Mouse (Mus musculus) Muller cell, postnatal 12 days (primary cell): Measurements from ENCODE around the gene 1700037C18Rik.
A peak's percentile ranks its signal among the peaks of the same experiment; 100 is the strongest.
"Not testable (repeated sequence)": the region's sequence is repeated elsewhere in the genome, so short reads cannot be mapped to it uniquely, and the experiment has no call there.

ENCODE experiments used
- DNase-seq: peaks from one replicate; pipeline ENCODE4 v3.0.0-alpha.2; 2015; ENCODE audit errors: inconsistent ontology term

Gene 1700037C18Rik

DNA sequence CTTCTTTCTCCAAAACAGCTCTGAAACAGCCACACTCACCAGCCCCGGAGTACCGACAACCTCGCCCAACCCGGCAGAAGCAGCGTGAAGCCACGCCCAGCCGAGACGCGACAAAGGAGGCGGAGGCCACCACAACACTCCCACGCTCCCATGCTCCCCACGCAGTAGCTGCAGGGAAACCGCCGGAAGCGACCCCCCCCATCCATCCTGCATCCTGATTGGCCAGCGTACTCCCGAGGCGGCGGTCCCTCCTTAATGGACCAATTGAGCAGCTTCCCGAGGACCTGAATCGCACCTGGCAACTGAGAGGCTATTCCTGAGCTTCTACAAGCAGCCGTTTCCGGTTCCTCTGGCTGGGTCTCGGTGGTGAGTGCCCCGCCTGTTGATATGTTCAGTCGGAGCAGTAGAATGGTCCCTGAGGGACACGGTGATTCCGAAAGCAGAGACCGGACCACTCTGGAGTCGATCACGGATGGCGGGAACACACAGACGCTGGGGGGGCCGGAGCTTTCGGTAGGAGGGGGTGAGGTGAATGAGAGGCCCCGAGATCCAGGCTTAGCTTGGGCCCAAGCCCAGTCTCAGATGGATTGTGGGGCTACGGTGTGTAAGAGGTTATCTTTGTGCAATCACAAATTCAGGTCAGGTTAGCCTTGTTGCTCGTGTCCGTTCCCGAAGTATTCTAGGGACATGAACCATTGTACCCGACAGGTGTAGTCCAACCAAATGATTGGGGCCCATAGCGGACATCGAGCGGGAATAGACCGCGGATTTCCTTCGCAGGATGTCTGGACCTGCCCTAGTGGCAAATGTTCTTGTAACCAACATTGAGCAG is 36.1 kb downstream of the 1700037C18Rik start, which contains the start of gene Naa60:
Gene Naa60 (plus strand): TSS at position 160 of the 832 bp plus-strand sequence.
- peak; percentile 98 for DNase-seq

DNA sequence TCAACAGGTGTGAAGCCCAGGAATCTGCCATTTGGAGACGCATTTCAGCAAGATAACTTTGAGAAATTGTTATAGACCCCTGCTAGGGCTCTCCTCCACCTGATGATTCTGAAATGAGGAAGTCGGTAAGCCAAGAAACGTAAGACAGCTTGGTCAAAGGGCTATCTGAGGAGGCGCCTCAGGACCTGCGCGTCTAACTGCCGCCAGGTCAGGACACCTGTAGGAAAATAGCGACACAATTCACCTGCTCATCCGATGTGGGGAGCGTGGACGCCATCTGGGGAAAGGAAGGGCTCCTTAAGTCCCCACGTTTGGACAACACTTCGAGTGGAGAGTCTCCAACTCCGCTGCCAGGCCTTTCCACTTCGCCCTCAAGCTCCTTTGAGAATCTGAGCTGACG is 36.7 kb downstream of the 1700037C18Rik start:
- DNase-seq: no peak

DNA sequence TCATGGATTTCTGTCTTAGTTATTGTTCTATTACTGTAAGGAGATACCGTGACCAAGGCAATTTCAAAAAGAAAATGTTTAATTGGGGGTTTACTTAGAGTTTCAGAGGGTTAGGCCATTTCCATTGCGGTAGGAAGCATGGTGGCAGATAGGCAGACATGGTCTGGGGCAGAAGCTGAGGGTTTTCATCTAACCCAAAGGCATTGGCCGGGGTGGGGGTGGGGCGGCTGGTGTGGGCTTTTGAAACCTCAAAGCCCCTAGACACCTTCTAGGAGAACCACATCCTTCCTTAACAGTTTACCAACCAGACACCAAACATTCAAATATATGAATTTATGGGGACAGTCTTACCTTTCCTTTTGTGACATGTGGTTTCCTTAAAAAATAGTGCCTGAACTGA is 49.2 kb downstream of the 1700037C18Rik start:
- no peak for DNase-seq

DNA sequence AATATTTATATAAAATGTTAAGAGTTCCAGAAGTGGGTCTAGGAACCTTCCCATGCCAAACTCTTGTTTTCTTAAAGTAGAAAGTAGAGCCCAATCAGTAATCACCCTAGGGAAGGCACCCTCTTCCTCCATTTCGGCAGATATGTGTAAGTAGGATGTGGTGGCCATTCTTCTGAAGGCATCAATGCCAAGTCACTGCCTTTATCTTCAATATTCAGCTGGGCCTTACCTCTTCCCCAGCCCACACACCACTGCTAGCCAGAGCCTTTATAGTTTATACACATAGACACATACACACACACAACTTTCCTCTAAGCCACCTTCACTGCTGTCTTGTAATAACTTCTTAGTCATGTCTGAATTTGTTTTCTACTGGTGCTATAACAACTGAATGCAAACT is 52.7 kb downstream of the 1700037C18Rik start:
- no peak for DNase-seq

DNA sequence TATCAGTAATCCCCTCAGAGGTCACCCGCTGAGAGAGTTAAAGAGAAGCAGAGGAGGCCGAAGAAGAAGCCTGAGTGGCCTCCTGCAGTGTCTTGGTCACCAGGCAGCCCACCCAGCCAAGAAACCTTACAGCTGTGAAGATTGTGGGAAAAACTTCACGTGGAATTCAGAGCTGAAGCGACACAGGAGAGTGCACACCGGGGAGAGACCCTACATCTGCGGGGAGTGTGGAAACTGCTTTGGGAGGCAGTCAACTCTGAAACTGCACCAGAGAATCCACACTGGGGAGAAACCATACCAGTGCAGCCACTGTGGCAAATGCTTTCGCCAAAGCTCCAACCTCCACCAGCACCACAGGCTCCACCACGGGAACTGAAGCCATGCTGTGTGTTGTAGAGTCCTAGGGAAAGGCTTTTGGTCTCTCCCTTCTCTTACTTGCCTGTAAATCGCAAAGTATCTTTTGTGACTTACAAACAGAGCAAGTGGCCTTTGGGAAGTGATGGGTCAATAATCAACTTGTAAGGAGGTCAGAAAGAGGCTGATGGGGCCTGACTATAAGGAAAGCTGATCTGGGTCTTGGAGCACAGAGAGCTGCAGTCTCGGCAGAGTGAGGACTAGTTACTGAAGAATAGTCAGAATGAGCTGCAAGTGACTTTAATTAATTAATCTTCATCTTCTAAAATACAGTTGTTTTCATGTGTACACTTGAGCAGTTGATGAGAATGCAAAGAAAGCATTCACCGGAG is 53.9 kb downstream of the 1700037C18Rik start:
- DNase-seq: no peak

DNA sequence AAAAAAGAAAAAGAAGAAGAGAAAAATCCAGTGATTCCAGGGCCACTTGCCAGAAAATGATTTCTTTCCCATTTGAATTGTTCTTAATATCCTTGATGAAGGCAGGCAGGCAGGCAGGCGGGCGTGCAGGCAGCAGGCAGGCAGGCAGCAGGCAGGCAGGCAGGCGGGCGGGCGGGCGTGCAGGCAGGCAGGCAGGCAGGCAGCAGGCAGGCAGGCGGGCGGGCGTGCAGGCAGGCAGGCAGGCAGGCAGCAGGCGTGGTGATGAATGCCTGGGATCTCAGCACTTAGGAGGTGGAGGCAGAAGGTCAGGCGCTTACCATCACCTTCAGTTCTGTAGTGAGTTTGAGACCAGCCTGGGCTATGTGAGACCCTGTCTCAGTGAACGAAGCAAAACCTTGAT is 55.9 kb downstream of the 1700037C18Rik start:
- no peak for DNase-seq

DNA sequence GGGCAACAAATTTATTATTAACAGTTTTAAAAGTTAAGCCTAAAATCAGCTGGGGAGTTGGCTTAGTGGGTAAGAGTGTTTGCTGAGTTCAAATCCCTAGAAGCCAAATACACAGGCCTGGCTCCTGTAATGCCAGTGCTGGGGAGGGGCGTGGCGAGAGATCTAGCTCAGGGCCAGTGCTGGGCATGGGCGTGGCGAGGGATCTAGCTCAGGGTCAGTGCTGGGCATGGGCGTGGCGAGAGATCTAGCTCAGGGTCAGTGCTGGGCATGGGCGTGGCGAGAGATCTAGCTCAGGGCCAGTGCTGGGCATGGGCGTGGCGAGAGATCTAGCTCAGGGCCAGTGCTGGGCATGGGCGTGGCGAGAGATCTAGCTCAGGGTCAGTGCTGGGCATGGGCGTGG is 57.2 kb downstream of the 1700037C18Rik start:
- DNase-seq: not testable (repeated sequence)

DNA sequence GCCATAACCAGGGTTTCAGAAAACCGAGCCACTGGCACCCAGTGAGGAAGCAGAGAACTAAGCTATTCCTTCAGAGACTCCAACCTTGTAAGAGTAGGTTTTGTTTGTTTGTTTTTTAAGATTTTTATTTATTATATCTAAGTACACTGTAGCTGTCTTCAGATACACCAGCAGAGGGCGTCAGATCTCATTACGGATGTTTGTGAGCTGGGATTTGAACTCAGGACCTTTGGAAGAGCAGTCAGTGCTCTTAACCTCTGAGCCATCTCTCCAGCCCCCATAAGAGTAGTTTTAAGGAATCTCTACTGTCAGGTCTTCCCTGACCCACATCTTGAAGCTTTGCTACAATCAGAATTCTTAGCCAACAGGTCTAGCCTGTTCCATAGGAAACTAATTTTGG is 60.1 kb downstream of the 1700037C18Rik start:
- DNase-seq: no peak

DNA sequence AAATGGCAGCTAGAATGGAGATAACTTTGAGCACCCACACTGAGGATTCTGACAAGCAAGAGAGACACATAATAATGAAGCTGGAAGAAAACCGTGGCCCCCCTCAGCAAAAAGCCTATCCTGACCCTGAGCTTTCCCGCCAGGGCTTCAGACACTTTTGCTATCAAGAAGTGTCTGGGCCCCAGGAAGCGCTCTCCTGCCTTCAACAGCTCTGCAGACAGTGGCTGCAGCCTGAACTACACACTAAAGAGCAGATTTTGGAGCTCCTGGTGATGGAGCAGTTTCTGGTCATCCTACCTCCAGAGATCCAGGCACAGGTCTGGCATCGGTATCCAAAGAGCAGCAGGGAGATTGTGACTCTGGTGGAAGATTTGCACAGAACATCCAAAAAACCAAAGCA is 60.6 kb downstream of the 1700037C18Rik start:
- DNase-seq: no peak

DNA sequence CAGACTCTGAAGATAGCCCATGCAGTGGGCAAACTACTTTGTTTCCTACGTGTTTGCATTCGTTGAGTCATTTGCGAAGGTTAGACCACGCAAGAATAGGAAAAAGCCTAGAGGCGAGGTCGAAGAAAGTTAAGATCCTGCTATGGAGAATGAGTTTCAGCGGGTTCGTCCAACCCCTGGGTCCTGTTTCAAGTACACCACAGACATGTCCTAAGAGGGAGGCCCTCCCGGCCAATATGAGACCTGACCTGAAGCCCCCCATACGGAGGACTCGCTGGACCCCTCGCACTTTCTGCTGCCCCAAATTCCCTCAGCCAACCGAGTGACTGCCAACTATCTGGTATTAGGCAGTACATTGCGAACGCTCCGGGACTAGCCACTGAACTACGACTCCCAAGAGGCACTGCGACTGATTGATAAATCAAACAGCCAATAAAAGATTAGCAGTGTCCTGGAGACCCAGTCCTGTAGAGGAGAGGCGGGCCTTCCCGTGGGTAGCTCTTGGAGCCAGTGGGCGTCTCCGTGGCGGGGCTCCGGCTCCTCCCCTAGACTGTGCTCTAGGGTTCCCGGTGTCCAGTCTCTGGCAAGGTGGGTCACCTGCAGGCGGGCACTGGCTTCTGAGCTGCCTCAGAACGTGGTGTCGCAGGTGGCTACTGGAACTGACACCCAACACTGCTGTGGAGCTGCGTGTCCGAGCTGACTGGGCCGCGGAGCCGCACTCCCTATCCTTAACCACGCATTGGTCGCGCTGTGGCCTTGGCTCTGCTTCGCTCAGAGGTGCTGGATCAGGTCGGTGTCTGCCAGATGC is 61.6 kb downstream of the 1700037C18Rik start, which contains the start of gene Zfp174:
Gene Zfp174 (plus strand): TSS at position 558 of the 808 bp plus-strand sequence.
- DNase-seq: peak; percentile 96
